Mouse (Mus musculus): Measurements from ENCODE around the gene Bst2.

- TF ChIP-seq EP300 (IDR thresholded peaks at IDR 0.05; ENCODE audit: insufficient read depth, low read depth, low read length) (no peak), CTCF (IDR thresholded peaks at IDR 0.05; ENCODE audit: low read depth, low read length) (no peak), POLR2A (IDR thresholded peaks at IDR 0.05; ENCODE audit: insufficient read depth, low read length) (no peak)
These were observed 31.3 kb downstream of the Bst2 start for GRCm38 (mm10) chr8:71505979-71506378.
